Comparison of ENCODE assay signal across 10 mouse cellular contexts in the genomic region with DNA sequence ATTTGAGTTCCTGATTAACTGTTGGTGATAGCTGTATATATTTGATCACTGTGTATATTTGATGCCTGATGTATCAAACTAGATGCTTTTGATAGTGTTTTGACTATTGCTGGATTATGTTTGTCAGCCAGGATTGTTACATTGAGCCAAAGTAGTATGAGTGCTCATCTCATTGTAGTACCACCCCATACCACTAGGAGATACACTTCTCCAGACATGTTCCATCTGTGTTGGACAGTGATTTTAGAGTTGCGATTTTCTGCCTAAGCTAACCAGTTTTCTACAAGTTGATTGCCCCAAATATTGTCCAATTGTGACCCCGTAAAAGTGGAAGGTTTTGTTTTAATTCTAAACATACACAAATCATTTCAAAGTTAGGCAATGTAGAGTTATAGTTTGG. TPM values are rescaled to one million over a fixed set of nuclear protein-coding genes. Genes with fewer than 3 reads are reported as not detected.
DNase-seq lines count a peak whose midpoint lies in the region; ATAC-seq and TF ChIP-seq lines count a peak whose summit lies in the region.
"Had no signal": no experiment of that assay in that cellular context is flagged by ENCODE, and none has a peak within 500 bp of the region (broad histone marks: within the 10 kb centered on the region; RNA-seq: fewer than 3 reads in every experiment).

No protein-coding gene starts in this region.

- no peak overlapping the region for H3K4me2 ChIP-seq in intestine, postnatal 0 days (replicated peaks; ENCODE audit: low read depth)
- H3K4me2 ChIP-seq in intestine, embryonic 16.5 days (ENCODE audit: low read depth, low read length): no peak overlapping the region
- H3K4me2 ChIP-seq: embryonic facial prominence, embryonic 13.5 days; limb, embryonic 13.5 days had no signal

- H3K36me3 ChIP-seq in intestine, postnatal 0 days (ENCODE audit: control insufficient read depth, insufficient read depth): no peaks in the 10 kb centered on the region
- H3K36me3 ChIP-seq in intestine, embryonic 16.5 days (ENCODE audit: control insufficient read depth, insufficient read depth, low read length): no peaks in the 10 kb centered on the region
- H3K36me3 ChIP-seq: embryonic facial prominence, embryonic 13.5 days; limb, embryonic 13.5 days had no signal

- TF ChIP-seq CTCF in intestine, postnatal 0 days (IDR thresholded peaks at IDR 0.05; ENCODE audit: low read depth): peak; percentile 69

- H3K27ac ChIP-seq in intestine, postnatal 0 days (ENCODE audit: low read depth, low read length): no peak overlapping the region
- no peak overlapping the region for H3K27ac ChIP-seq in intestine, embryonic 16.5 days (ENCODE audit: low read length)
- H3K27ac ChIP-seq: embryonic facial prominence, embryonic 13.5 days; limb, embryonic 13.5 days had no signal

- H3K4me3 ChIP-seq in intestine, postnatal 0 days (ENCODE audit: low read depth, low read length): no peak overlapping the region
- no peak overlapping the region for H3K4me3 ChIP-seq in intestine, embryonic 16.5 days (ENCODE audit: low read length)
- H3K4me3 ChIP-seq: embryonic facial prominence, embryonic 13.5 days; limb, embryonic 13.5 days had no signal

- no peak for ATAC-seq in intestine, postnatal 0 days
- ATAC-seq in intestine, embryonic 16.5 days: no peak
- ATAC-seq in activated CD4-positive, CD25-positive, alpha-beta regulatory T cell, adult 4 months: peak; percentile 71

- no peaks in the 10 kb centered on the region for H3K4me1 ChIP-seq in intestine, postnatal 0 days (replicated peaks; ENCODE audit: control insufficient read depth, insufficient read depth, low read length)
- no peaks in the 10 kb centered on the region for H3K4me1 ChIP-seq in intestine, embryonic 16.5 days (ENCODE audit: control insufficient read depth, insufficient read depth, low read length)
- H3K4me1 ChIP-seq: embryonic facial prominence, embryonic 13.5 days; limb, embryonic 13.5 days had no signal

- WGBS in intestine, postnatal 0 days: 60% methylated on average over 2 of the region's 2 CpGs
- 68% methylated on average over 2 of the region's 2 CpGs for WGBS in intestine, embryonic 16.5 days

- DNase-seq in thymus, postnatal 0 days (ENCODE audit: low spot score): peak; percentile 11
- no peak for DNase-seq in thymus, postnatal 4 days
- no peak for DNase-seq in frontal cortex, postnatal 10 days (ENCODE audit: low spot score in 2 of 2)
- DNase-seq in T-cell, adult 2 months (ENCODE audit: low spot score): no peak
- DNase-seq: gastrocnemius, postnatal 25 days had no signal

- H3K9me3 ChIP-seq in intestine, postnatal 0 days (ENCODE audit: control insufficient read depth): no peaks in the 10 kb centered on the region
- H3K9me3 ChIP-seq in intestine, embryonic 16.5 days (ENCODE audit: control insufficient read depth, low read length): no peaks in the 10 kb centered on the region
- H3K9me3 ChIP-seq: embryonic facial prominence, embryonic 13.5 days; limb, embryonic 13.5 days had no signal

- H3K9ac ChIP-seq in intestine, postnatal 0 days (ENCODE audit: low read depth, low read length): no peak overlapping the region
- no peak overlapping the region for H3K9ac ChIP-seq in intestine, embryonic 16.5 days (ENCODE audit: low read depth, low read length)
- H3K9ac ChIP-seq: embryonic facial prominence, embryonic 13.5 days; limb, embryonic 13.5 days had no signal

- H3K27me3 ChIP-seq in intestine, postnatal 0 days (replicated peaks; ENCODE audit: control insufficient read depth, insufficient read depth, low read length): no peaks in the 10 kb centered on the region
- no peaks in the 10 kb centered on the region for H3K27me3 ChIP-seq in intestine, embryonic 16.5 days (replicated peaks; ENCODE audit: control insufficient read depth, insufficient read depth, low read length)
- H3K27me3 ChIP-seq: embryonic facial prominence, embryonic 13.5 days; limb, embryonic 13.5 days had no signal

RNA-seq across cellular contexts. Expression of a gene that starts 51.8 kb away (rescaled TPM):
- polyA plus RNA-seq in intestine, postnatal 0 days (2015; fragmentation: Nextera tagmentation; extraction: Ambion mirVana): 6.7 and 7.0 TPM in 2 replicates
- polyA plus RNA-seq in intestine, embryonic 16.5 days (2015; fragmentation: Nextera tagmentation; extraction: Ambion mirVana): 8.4 and 8.5 TPM in 2 replicates
- 14.6 and 16.3 TPM in 2 replicates for polyA plus RNA-seq in thymus, postnatal 0 days (2015; fragmentation: Nextera tagmentation; extraction: Ambion mirVana)
- polyA plus RNA-seq in activated CD4-positive, CD25-positive, alpha-beta regulatory T cell, adult 4 months (2017; shearing (Covaris generic)): 10 to 100 TPM; 32.3 to 40.0 TPM
